Mouse (Mus musculus) retina, postnatal 1 day (tissue): ENCODE measurements around the gene H2-DMa.

Experiments
- DNase-seq: peaks from one replicate; pipeline ENCODE4 v3.0.0-alpha.2; 2012

The H2-DMa gene

DNA sequence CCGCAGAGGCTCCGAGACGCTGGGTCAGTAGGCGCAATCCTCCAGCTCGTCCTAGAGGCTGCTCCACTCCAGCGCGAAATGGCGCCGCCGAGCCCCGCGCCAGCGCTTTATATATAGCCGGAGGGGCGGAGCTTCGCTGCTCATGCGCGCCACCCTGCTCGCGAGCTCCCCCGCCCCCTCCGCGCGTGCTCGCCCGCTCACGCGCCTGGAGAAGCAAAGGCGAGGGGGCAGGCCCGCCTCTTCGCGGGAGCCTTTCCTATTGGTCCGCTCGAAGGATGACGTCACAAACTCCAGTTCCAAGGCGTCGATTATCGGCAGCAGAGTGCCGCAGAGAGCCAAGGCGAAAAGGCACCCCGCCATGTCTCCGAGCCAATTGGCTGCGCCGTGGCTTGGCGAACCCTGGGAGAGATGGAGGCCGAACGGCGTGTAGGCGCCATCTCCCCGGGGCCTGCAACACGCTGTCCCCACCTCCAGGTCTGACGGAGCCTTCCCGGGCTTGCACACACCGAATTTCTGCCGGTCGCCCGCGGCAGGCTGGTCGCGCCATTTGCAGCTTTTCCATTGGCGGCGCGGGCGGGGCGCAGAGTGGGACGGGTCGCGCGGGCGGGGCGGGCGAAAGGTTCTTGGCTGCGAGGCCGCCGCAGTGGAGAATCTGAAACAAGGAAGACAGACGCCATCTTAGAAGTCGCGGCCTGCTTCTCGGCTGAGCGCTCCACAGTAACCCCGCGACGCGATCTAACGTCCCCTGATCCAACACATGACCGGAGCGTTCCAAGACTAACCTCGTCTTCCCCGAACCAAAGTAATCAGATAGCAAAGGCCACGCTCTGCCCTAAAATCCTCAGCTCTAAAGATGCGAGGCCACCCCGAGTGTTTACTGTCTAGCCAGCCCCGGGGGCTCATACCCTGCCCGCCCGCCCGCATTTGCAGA, at the start of gene H2-DMa:
Gene H2-DMa, plus strand, starts transcription at position 293 of the 931 bp plus-strand sequence.
- peak; percentile 99 for DNase-seq

DNA sequence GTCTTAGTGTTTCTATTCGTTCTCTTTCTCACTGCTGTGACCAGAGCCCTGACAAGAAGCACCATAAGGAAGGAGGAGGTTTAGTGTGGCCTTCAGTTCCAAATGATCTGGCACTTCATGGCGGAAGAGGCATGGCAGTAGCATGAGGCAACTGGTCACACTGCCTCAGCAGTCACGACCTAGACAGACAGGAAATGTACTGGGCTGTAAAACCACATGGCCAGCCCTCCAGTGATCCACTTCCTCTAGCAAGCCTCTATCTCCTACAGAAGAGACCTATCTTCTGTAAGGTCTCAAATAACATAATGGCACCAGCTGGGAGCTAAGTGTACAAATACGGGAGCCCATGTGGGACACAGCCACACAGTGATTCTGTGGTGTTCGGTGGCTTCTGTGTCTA, 47.2 kb upstream of the H2-DMa start:
- DNase-seq = no peak

DNA sequence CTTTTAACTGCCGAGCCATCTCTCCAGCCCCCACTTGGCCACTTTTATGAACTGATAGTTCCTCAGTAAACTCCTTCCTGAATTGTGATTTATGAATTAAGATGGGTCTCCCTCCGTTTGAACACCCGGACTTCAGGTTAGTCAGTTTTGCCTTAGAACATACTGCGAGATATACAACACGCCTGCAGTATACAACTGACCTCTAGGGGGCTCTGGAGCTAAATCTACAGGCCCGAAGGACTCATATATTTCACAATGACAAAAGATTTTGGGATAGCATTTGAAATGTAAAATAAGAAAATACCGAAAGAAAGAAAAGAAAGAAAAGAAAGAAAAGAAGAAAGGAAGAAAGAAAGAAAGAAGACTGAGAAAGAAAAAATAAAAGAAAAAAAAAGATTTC, 44.1 kb upstream of the H2-DMa start:
- peak; percentile 76 for DNase-seq

- DNase-seq = peak; percentile 86
Measured at GRCm38 (mm10) chr17:34077549-34077948, 41.8 kb upstream of the H2-DMa start.

GRCm38 (mm10) chr17:34078148-34078547, 41.2 kb upstream of the H2-DMa start:
- no peak for DNase-seq

GRCm38 (mm10) chr17:34079002-34079401, 40.3 kb upstream of the H2-DMa start:
- DNase-seq = no peak

DNA sequence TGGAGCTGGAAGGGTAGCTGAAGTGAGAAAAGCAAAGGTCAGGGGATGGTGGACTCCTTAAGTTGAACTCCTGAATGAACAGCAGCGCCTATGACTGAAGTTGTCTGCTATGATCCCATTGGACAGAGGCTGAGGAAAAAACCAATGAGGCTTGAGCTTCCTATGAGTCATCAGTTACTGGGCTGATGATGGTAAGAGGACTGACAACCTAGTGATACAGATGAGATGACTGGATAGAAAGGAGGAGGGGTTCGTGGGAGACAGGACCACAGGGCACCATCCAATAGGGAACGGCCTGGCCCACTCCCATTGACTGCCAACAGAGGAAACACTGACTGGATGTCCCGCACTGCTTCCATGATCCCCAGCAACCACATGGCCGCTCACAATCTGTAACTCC, 39.7 kb upstream of the H2-DMa start:
- DNase-seq = peak; percentile 73

GRCm38 (mm10) chr17:34083104-34083503, 36.2 kb upstream of the H2-DMa start:
- DNase-seq = peak; percentile 50

GRCm38 (mm10) chr17:34087386-34087785, 32.0 kb upstream of the H2-DMa start:
- no peak for DNase-seq

- DNase-seq = no peak
Measured at GRCm38 (mm10) chr17:34088124-34088523, 31.2 kb upstream of the H2-DMa start.

DNA sequence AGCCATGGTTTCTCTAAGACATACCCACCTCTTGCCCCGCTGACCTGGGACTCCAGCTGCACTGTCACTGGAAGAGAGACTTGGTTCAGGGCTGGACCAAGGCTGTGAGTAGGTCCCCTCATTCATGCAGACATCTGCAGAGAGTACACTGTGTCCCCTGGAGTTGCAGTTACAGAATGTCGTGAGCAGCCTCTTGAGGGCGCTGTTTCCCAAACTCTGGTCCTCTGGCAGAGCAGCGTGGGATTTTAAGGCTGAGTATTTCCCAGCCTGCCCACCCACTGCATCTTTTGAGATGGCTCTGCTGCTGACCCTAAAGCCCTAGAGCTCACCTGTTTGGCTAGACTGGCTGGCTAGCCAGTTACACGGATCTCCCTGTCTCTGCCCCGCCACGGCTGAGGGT, 28.4 kb upstream of the H2-DMa start:
- DNase-seq = peak; percentile 47

DNA sequence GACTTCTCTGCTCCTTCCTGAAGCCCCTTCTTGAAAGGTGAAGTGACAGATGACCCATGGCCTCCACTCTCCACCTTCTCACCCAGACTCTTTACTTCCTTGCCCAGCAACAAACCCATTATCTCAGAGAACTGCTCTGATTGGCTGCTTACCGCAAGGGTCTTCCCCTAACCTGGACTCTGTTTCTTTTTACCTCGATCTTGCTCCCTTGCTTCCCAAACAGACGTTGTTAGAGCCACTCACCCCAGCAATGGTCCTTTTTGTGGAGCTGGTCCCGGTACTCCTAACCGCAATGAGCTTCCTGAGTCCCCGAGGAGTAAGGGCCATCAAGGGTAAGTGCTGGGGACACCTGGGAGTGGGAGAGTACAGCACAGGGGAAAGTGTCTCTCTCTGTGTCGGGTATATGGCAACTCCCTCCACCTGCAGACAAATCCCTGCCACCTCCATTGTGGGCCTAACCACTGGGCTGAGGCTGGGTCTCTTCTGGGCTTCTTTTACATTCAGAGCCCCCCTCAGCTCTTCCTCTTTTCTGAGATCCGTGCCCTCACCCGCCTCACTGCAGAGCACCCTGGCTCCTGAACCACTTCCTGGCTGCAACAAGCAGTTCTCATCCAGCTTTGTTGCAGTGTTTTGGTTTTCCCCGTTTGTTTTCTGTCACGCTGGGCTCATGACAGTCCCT, 27.0 kb upstream of the H2-DMa start, which contains the start of gene H2-Oa:
Gene H2-Oa, plus strand, starts transcription at position 144 of the 679 bp plus-strand sequence.
- DNase-seq = no peak

- DNase-seq = peak; percentile 67
Measured at GRCm38 (mm10) chr17:34093199-34093874, 26.0 kb upstream of the H2-DMa start.

- DNase-seq = no peak
Measured at GRCm38 (mm10) chr17:34094283-34095035, 24.9 kb upstream of the H2-DMa start.

GRCm38 (mm10) chr17:34096497-34097010, 22.8 kb upstream of the H2-DMa start:
- DNase-seq = no peak

- DNase-seq = no peak
Measured at GRCm38 (mm10) chr17:34097272-34097671, 22.1 kb upstream of the H2-DMa start.

DNA sequence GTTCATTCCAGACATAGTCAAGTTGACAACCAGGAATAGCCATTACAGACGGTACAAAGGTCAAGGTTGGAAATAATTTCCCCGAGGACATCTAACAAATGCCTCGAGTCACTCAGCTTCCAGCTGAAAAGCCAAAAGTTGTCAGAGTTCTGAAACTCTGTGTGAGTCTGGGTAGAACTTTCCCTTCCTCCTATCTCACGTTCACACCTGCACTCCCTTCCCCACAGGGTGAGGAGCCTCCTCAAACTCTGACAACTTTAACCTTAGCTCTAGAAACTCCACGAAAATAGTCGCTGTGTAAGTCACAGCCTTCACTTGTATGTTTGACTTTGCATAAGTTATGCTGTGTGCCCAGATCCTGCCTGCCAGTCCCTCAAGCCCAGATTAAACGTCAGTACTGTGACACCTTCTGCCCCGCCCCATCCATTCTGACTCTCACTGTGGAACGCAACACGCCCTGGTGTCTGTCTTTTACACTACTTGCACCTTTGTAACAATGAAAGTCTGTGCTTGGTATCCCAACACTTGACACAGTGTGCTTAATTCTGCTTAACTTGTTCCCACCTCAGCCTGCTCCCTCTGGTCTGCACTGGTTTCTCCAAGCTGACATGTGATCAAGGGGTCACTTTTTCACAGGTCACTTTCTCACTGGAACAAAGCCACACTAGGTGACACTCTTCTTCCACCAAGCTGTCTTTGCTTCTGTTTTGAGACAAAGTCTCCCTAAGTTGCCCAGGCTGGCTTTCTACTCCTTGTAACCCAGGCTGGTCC, 20.4 kb upstream of the H2-DMa start:
- DNase-seq = no peak

DNA sequence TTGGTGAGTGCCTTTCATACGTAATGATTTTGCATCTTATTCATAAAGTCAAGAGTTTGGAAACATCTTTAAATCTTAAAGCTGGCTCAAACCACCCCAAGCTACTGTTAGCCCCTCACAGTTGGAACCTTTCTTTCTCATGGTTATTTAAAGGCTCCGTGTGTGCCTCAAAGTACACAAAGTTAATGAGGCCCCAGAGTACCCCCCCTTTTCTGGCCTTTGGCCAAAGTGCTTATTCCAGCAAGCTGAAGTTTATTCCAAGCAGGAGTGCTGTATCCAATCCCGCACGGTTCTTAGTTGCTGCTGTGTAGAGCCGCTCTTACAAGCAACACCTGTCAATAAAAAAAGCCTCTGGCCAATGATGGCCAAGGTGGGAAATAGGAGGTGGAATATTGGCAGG, 19.8 kb upstream of the H2-DMa start:
- no peak for DNase-seq

- no peak for DNase-seq
Measured at GRCm38 (mm10) chr17:34101185-34101584, 18.2 kb upstream of the H2-DMa start.

DNA sequence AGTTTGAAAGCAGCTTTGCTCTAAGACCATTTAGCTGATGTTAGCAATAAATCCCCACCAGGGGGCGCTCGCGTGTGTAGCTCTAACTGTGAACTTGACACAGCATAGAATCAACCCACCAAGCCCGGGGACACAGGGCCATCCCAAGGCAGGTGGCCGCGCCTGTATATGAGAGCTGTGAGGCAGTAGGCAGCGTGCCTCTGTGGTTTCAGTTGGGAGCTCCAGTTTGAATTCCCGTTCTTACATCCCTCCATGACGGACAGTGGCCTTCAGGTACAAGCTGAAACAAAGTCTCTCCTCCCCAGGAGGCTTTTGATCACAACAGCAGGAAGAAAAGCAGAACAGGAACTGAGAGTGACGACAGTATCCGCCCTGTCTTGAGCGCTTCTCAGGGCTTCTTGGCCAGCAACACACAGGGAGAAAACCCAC, 17.7 kb upstream of the H2-DMa start:
- DNase-seq = peak; percentile 95

- DNase-seq = no peak
Measured at GRCm38 (mm10) chr17:34102831-34103230, 16.5 kb upstream of the H2-DMa start.

DNA sequence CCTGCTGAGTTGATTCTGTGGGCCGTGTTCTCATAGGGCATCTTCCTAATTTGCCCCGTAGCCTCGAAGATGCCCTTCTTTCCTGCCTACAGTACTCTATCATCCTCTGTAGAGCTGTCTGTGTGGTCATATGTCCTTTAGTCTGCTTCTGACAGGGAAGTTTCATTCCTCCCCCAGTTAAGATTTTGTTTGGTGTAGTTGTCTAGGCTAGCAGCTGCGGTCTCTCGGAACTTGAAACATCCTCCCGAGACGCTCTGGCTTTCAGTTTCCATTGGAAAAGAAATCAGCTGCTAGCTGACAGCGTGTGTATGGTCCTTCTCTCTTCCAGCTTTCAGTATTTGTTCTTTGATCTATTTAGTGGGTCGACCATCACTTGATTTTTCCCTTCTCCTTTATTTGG, 14.5 kb upstream of the H2-DMa start:
- no peak for DNase-seq
